Mouse (Mus musculus): ENCODE measurements around the gene Apbb2.

- no peak for TF ChIP-seq CTCF (conservative IDR thresholded peaks at IDR 0.05 in 1 of 2, IDR thresholded peaks at IDR 0.05 in 1 of 2; ENCODE audit: low read depth in 2 of 2, low read length in 2 of 2)
- no peak for TF ChIP-seq RAD21 (IDR thresholded peaks at IDR 0.05; ENCODE audit: low read depth, low read length)
- TF ChIP-seq ZNF384 (IDR thresholded peaks at IDR 0.05; ENCODE audit: low read depth, low read length), result no peak
- no peak for TF ChIP-seq MAZ (IDR thresholded peaks at IDR 0.05; ENCODE audit: low read depth, low read length)
- no peak for TF ChIP-seq ZMIZ1 (IDR thresholded peaks at IDR 0.05; ENCODE audit: low read depth, low read length)
- TF ChIP-seq EP300 (IDR thresholded peaks at IDR 0.05; ENCODE audit: low read length), result no peak
Measured at GRCm38 (mm10) chr5:66393767-66394446, 224.7 kb downstream of the Apbb2 start.

Measured in CH12.LX (cell line).